Mouse (Mus musculus) heart, postnatal 4 days (tissue): ENCODE results near the gene Zfp689. TPM values are rescaled to one million over a fixed set of nuclear protein-coding genes. Genes with fewer than 3 reads are reported as not detected.
"Not testable (repeated sequence)": the region's sequence is repeated elsewhere in the genome, so short reads cannot be mapped to it uniquely, and the experiment has no call there.

Source experiments
- DNase-seq: peaks from one replicate; pipeline ENCODE4 v3.0.0; 2021
- total RNA-seq, 2 experiments: library from RNA; stranded (reverse); gene quantifications; 2 replicates each; pipeline ENCODE4 v1.2.3; 2021

Zfp689 gene
- total RNA-seq, 2 experiments from 2014 or later, result 3.9 to 4.8 TPM

DNA sequence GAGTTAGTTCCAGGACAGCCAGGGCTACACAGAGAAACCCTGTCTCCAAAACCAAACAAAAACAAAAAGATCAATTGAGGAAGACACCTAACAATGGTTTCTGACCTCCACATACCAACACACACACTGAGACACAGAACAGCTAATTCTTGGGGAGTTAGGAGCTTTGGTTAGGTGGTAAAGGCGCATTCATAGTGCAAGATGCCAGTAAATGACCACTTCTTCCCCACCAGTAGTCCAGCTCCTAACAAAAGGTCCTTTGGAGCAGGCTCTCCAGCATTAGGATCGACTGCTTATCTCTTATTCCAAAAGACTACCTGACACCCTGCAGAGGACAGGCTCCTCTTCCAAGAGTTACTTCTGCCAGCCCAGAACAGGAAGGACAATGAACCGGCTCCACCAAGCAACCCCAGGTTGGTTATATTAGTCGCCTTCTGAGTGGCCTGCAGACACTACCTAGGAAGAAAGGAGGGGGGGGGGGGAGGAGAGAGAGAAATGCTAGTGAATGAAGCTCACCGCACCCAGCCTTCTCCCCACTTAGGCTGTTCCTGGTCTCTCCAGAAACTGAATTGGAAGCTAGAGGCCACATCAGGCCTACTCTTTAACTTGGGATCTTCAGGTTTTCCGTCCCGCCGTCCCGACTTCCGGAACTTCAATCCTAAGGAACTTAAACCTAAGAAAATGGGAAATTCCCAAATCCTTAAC, 21.2 kb upstream of the Zfp689 start:
- DNase-seq, result peak; percentile 30

DNA sequence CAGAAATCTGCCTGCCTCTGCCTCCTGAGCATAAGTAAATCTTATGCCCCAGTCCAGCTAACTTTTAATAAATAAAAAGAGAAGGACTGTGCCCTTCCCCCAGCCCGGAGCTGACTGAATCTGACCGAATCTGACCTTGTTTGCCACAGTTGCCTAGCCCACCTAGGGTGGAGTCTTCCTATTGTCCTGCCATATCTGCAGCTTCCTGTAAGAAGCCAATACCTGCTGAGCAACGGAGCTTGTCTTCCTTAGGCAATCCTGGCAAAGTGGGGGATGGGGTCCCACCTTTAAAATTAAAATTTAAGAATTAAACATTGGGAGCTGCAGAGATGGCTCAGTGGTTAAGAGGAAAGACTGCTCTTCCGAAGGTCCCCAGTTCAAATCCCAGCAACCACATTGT, 17.6 kb upstream of the Zfp689 start:
- no peak for DNase-seq

DNA sequence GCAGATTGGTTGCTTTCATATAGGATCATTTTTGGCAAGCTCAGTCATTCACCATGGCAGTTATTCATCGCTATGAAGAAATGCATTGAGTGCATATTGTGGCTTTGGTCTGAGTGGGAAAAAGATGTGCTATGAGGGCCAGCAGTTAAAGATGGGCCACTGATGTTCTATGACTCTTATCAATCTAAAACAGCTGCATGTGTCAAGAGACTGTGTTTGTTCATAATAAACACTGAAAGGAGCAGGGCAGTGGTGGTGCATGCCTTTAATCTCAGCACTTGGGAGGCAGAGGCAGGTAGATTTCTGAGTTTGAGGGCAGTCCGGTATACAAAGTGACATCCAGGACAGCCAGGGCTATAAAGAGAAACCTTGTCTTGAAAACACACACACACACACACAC, 16.7 kb upstream of the Zfp689 start:
- DNase-seq, result not testable (repeated sequence)

DNA sequence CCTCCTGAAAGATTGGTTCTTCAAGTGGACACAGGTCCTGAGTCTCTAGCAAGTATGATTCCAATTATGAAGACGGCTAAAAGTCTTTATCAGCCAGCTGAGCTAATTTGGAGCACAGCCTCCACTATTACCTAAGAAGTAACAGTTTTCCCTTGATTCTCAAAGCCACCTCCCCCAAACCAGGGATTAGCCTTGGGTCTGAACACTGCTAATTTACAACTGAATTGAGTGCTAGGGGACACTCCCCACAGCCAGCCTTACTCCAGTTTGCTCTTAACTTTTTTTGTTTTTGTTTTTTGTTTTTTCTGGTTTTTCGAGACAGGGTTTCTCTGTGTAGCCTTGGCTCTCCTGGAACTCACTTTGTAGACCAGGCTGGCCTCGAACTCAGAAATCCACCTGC, 16.2 kb upstream of the Zfp689 start:
- DNase-seq, result no peak

DNA sequence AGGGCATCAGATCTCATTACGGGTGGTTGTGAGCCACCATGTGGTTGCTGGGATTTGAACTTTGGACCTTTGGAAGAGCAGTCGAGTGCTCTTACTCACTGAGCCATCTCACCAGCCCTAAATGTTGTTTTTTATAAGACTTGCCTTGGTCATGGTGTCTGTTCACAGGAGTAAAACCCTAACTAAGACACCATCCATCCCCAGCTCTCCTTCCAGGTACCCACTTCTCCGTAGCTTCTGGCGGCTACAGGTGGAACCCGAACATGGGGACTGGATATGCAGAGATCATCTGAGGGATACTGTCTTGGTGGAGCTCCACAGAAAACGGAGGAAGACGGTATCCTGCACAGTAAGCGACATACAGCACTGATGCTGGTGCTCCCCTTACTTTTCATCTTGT, 10.4 kb upstream of the Zfp689 start, which contains the start of gene Prr14:
Gene Prr14, plus strand, starts transcription at position 301 of the 400 bp plus-strand sequence.
- not testable (repeated sequence) for DNase-seq

DNA sequence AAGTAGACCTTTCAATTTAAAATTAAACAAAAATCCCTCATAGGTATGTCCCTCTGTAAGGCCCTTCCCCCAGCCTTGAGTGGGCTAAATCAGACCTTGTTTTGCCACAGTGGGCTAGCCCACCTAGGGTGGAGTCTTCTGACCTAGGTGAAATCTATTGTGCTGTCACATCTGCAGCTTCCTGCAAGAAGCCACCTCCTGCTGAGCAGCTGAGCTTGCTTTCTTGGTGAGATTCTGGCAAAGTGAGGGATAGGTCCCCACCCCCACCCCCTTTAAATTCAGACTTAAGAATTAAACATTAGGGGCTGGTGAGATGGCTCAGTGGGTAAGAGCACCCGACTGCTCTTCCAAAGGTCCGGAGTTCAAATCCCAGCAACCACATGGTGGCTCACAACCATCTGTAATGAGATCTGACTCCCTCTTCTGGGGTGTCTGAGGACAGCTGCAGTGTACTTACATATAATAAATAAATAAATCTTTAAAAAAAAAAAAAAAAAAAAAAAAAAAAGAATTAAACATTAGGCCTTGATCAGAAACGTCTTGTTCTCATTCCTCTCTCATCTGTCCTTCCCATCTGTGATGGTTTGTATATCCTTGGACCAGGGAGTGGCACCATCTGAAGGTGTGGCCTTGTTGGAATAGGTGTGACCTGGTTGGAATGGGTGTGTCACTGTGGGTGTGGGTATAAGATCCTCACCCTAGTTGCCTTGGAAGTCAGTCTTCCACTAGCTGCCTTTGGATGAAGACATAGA, 9.6 kb upstream of the Zfp689 start:
- not testable (repeated sequence) for DNase-seq

DNA sequence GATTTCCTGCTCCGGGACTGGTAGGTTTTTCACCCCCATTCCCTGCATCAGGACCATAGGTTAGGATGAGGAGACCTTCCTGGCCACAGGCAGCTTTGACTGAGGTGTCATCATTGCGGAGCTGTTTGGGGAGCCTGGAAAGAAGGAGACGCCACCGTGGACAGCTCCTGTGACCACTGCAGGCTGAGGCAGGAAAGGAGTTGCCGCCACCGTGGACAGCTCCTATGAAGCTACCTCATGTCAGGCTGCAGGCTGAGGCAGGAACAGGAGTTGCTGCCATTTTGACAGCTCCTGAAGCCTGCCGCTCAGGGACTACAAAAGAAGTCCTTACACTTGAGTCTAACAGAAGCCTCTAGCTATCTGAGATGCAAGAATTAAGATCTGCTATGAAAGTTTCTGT, 5.9 kb upstream of the Zfp689 start:
- DNase-seq, result no peak

DNA sequence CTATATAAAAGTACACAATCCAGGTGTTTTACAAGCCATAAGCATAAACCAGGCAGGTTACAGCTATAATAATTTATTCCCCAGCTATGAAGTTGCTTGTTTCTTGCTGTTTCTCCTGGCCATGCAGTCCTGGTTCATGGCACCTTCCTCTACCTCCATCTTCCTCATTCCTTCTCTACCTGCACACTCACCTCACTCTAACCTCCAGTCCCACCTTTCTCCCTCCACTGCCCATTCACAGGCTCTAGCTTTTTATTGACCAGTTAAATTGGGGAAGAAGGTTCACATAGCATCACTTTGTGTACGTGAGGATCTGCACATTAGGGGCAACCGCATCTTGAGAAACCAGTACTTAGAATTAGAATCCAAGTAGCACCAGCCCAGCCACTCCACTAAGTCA, 4.1 kb upstream of the Zfp689 start:
- no peak for DNase-seq

DNA sequence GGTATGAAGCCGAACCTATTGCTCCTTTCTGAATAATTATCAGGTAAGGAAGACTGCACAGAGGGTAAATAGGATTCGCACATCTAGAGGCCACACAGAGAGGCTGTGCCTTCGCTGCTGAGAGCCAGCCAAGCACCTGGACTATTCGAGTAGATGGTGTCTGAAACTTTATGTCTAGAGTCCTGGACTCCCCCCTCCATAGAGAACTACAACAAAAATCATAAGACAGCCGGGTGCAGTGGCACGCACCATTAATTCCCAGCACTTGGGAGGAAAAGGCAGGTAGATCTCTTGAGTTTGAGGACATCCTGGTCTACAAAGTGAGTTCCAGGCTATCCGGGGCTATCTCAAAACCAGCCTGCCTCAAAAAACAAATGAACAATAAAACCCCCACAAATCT, 1.0 kb upstream of the Zfp689 start:
- no peak for DNase-seq

DNA sequence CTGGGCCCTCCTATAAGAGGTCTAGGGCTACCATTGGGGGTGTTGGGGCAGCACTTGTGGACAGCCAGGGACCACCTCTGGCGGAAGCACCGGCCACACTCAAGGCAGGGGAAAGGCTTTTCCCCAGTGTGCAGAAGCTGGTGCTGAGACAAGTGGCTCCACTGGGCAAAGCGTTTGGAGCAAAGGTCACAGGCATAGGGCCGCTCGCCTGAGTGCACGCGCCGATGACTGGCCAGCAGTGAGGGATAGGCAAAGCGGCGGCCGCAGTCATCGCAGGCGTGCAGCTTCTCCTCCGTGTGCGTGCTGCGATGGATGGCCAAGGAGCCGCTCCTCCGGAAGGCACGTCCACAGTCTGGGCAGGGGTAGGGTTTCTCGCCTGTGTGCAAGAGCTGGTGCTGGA, 5.0 kb downstream of the Zfp689 start:
- DNase-seq, result no peak

DNA sequence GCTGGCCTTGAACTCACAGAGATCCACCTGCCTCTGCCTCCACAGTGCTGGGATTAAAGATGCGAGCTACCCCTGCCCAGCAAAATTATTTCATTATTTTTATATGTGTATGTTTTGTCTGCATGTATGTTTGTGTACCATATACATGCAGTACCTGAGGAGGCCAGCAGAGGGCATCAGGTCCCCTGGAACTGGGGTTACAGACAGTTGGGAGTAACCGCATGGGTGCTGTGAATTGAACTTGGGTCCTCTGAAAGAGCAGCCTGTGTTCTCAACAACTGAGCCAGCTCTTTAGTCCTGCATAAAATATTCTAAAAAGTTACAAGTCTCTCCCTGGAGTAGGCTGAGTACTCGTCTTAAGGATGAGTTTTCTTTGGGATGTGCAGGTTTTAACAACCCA, 11.2 kb downstream of the Zfp689 start:
- DNase-seq, result peak; percentile 32

DNA sequence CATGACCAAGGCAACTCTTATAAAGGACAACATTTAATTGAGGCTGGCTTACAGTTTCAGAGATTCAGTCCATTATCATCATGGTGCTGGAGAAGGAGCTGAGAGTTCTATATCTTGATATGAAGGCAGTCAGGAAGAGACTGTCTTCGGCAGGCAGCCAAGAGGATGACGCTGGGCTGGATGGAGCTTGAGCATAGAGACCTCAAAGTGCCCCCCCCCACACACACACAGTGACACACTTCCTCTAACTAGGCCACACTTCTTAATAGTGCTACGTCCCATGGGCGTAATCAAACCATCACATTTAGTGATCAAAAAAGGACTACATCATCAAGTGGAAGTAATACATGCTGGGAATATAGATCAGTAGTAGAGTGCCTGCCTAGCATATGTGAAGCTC, 13.8 kb downstream of the Zfp689 start:
- no peak for DNase-seq

DNA sequence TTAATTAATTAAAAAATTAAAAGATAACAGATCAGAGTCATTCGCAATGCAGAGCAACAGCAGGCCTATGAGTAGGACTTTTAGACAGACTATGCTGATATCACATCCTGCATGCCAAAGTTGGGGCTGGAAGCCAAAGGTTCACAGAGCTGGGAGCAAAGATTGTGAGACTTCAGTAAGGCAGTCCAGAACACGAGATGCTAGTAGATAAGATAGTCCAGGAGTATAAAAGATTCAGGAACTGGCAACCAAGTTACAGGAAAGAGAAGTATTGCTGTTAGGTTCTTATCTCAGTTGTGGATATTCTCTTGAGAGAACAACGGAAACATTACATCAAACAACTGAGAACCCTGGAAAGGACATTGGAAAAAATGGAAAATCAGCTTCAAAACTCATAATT, 22.6 kb downstream of the Zfp689 start:
- DNase-seq, result no peak

DNA sequence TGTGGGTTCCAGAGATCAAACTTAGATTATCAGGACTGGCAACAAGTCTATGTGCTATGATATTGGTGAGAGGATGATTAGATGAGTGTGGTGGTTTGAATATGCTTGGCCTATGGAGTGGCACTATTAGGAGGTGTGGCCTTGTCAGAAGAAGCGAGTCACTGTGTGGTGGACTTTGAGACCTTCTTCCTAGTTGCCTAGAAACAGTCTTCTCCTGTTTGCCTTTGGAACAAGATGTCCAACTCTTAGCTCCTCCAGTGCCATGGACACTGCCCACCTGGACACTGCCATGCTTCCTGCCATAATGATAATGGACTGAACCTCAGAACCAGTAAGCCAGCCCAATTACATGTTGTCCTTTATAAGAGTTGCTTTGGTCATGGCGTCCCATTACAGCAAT, 23.0 kb downstream of the Zfp689 start:
- no peak for DNase-seq

DNA sequence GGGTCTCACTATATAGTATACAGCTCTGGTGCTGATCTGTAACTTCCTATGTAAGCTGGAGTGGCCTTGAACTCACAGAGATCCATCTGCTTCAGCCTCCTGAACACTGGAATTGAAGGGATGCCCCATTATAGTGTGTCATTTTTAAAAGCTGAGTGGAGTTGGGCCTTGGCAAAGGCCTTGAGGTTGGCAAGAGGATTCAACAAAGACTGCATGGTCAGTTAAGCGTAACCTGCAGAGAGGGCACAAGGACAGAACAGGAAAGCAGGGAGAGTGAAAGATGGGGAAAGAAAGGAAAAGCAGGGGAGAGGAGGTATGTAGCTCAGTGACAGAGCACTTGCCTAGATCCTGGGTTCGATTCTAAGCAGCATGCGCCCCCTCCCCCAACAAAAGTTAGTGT, 23.7 kb downstream of the Zfp689 start:
- DNase-seq, result no peak

DNA sequence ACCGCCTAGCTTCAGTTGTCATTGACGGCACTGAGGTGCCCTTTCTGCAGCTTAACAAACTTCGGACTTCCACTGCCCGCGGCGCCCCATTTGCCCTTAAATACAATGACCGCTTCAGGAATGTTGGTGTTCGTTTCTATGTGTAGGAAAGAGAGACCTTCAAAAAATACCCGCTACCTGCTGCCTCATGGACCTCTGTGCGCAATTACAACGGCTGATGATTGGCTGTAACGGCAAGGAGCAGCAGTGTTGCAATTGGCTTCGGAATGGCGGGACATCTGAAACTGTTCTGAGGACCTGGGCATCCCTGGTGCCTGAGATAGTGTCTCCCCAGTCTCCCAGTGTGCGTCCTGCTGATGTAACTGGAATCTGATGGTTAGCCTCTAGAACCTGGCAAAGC, 26.7 kb downstream of the Zfp689 start:
- DNase-seq, result peak; percentile 29

DNA sequence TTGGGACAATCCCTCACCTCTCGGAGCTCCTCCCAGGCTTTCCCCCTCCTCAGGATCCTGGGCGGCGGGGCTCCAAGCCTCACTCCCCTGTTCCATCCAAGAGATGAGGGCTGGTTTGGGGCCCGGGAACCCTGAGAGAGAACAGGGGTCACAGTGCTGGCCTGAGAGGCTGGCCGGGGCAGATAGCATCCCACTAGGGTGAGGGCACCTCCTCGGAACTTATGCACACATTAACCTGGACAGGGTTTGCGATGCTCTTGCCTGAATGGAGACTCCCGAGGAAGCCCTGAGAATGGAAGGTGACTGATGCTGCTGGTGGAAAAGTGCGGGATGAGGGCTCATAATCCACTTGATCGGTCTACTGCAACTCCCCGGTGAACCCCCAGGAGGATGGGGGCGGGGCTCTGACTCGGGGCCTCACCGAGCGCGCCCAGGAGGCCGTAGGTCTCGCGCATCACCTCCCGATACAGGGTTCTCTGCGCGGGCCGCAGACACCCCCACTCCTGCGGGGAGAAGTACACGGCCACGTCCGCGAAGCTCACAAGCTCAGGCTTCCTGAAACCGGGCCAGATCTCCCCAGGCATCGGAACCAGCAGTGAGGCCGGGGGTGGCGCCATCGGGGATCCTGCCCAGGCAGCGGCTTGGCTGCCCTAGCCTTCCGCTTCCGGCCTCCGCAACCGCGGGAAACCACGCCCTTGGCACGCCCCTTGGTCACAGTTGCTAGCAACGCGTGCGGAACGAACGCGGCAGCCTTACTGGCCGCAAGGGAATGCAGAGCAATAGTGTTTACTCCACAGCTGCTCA, 27.4 kb downstream of the Zfp689 start, which contains the start of gene Zfp688:
Gene Zfp688, minus strand, starts transcription at position 681 of the 804 bp plus-strand sequence.
- DNase-seq, result peak; percentile 97

DNA sequence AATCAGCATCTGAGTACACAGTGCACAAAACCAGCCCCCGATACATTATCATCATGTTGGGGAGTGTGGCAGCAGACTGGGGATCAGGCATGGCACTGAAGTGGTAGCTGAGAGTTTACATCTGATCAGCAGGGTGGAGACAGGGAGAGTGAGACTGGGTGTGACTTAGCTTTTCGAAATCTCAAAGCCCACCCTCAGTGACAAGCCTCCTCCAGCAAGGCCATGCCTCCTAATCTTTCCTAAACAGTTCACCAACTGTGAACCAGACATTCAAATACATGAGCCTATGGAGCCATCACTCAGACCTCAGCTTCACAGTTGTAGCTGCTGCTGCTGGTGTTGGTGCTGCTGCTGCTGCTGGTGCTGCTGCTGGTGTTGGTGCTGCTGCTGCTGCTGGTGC, 37.5 kb downstream of the Zfp689 start:
- no peak for DNase-seq

DNA sequence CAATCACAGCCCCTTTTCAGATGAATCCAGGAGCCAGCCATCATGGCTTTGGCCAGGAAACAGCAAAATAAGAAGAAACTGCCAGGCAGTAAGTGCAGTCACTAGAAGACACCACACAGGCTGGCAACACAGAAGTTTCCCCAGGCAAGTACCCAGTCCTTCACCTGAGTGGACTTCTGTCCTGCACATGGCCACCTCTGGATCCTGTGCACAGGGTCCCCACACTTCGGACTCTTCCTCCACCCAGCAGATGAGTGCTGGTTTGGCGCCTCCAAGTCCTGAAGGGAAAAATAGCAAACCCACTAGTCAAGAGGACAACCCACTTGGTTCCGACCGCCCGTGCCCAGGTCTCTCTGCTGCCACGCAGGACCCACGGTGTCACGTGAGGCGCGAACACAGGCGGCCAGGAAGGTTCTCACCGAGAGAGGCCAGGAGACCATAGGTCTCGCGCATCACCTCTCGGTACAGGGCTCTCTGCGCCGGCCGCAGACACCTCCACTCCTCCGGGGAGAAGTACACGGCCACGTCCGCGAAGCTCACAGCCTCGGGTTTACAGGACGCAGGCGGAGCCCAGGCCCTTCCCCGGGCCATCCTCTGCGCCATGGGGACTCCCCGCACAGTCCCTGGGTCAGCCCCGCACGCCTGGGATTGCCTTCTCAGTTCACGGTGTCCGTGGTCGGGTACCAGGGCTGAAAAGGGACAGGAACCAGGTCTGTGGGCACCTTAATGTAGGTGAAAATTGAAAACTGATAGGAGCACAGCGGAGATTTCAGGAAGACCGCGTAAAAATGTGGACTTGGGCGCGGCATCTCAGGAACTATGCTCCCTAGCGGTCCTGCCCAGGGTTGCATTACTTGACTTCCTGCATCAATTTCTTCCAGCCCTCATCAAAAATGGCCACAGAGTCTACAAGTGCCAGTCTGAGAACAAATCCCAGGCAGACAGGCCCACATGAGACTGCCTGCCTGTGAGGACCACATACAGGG, 42.7 kb downstream of the Zfp689 start, which contains the start of gene Zfp764:
Gene Zfp764, minus strand, starts transcription at position 821 of the 986 bp plus-strand sequence.
- DNase-seq, result peak; percentile 93

DNA sequence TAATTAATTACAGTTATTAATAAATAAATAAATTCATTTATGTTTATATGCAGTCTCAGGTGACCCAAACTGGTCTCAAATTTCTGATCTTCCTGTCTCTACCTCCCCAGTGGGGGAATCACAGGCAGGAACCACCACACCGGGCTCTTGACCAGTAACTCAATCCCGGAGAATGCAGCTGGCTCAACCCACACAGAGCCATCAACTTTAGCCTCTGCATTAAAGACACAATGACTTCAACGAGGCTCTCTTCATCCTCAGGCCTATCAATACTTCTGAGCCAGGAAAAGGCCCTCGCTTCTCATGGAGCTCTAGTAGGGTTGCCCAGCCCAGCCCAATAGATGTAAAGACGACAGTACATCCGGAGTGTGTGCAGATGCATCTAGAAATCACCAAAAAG, 44.9 kb downstream of the Zfp689 start:
- DNase-seq, result not testable (repeated sequence)

DNA sequence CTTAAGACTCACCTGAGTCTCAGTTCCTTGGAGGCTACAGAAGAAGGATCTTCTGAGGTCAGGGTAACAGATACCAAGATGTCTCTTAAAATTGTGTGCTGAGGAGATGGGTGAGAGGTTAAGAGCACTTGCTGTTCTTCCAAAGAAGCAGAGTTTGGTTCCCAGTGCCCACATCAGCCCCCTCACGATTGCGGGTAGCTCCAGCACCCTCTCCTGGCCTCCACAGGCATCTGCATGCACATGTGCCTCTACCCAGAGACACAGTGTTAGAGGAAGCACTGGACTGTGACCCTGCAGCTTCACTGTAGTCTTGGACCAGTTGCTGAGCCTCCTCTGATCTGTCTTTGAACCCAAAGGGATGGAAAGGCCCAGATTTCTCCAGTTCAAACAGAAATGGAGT, 46.0 kb downstream of the Zfp689 start:
- DNase-seq, result no peak

DNA sequence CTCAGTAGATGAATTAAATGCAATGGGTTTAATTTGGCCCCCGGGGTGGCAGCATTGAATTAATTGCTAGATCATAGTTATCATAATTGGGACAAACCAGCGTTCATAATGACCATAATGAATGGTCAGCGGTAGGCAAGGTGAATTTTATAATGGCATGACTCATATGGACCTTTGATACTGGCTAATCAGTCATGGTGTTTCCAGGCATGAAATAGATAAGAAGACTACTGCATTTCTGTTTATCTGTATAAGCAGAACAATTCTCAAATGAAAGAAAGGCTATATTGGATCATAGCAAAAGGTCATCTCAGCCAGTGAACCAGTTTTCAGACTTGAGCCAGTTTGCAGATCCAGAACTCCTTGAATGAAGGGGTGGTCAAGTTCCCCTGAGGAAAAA, 48.6 kb downstream of the Zfp689 start:
- no peak for DNase-seq
